Mouse (Mus musculus) lung, embryonic 16.5 days (tissue): ENCODE results near the gene Nps. TPM values are rescaled to one million over a fixed set of nuclear protein-coding genes. Genes with fewer than 3 reads are reported as not detected.

Experiments
- ATAC-seq: fragments of 200-750 bp; cut with Nextera tagmentation; 2 replicates; pipeline ENCODE4 v1.8.0; 2017; ENCODE audit warnings: low read depth, mild to moderate bottlenecking, moderate library complexity
- H3K27ac ChIP-seq: fragments of 300-500 bp; sonication (generic); 2 replicates; pipeline ENCODE4 v1.5.1; 2014; ENCODE audit warnings: mild to moderate bottlenecking, control low read depth, low read length
- H3K27me3 ChIP-seq: fragments of 300-500 bp; sonication (generic); 2 replicates; pipeline ENCODE4 v1.6.1; 2014; ENCODE audit warnings: low read depth, low read length, mixed read lengths; ENCODE audit not compliant: control insufficient read depth, insufficient read depth
- H3K36me3 ChIP-seq: fragments of 300-500 bp; sonication (generic); 2 replicates; pipeline ENCODE4 v1.6.1; 2014; ENCODE audit warnings: low read length; ENCODE audit not compliant: control insufficient read depth, insufficient read depth
- H3K4me1 ChIP-seq: fragments of 300-500 bp; sonication (generic); replicated peaks from 2 replicates; pipeline ENCODE4 v1.6.1; 2014; ENCODE audit warnings: low read length, mixed read lengths; ENCODE audit not compliant: control insufficient read depth, insufficient read depth
- H3K4me2 ChIP-seq: fragments of 300-500 bp; sonication (generic); 2 replicates; pipeline ENCODE4 v1.6.1; 2014; ENCODE audit warnings: low read depth, low read length, control low read depth
- H3K4me3 ChIP-seq: fragments of 300-500 bp; sonication (generic); 2 replicates; pipeline ENCODE4 v1.5.1; 2014; ENCODE audit warnings: mild to moderate bottlenecking, low read length, control low read depth
- H3K9ac ChIP-seq: fragments of 300-500 bp; sonication (generic); 2 replicates; pipeline ENCODE4 v1.6.1; 2014; ENCODE audit warnings: low read length, control low read depth
- H3K9me3 ChIP-seq: fragments of 300-500 bp; sonication (generic); 2 replicates; pipeline ENCODE4 v1.6.1; 2016; ENCODE audit warnings: low read length; ENCODE audit not compliant: control insufficient read depth
- WGBS: fragments of 180-500 bp; shearing (Covaris S2); extraction: QIAGEN DNeasy Blood & Tissue Kit; methylation state at CpG from one replicate; pipeline ENCODE4 v1.1.7; 2014; 5-methylcytosine and 5-hydroxymethylcytosine counted together
- polyA plus RNA-seq: library from polyadenylated mRNA; unstranded; fragments of >200 nt; fragmentation: Nextera tagmentation; extraction: Ambion mirVana; gene quantifications from 2 replicates; pipeline ENCODE4 v1.2.1, GENCODE M21; 2015

The Nps gene
- polyA plus RNA-seq, 1 experiment from 2014 or later, result not detected

DNA sequence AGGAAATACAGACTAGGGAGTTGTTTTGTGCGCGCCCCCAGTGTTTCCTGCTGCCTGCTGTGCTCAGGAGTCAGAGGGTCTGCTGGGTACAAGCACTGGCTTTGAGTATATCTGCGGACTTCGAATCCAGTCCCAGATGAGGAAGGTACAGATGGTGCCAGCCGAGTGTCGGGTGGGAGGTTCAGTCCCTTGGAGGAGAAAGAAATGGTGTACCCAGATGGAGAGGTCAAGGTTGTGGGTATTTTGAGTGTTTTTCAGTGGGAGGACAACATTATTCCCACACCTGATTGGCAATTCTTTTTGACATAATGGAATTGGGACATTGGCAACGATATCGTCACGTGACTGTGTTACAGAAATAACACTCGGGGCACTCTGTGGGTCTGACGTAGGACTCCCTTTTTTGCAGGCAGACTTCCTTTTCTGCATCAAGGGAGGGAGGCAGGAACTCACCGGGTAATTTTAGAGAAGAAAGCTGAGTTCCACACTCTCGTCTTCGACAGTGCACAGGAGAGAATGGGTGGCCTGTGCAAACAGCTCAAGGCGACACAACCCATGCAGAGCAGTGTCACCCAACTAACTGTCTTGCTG lies 33.2 kb downstream of the Nps start:
- H3K9ac ChIP-seq, result no peak overlapping the region
- no peaks in the 10 kb centered on the region for H3K4me1 ChIP-seq
- no peak overlapping the region for H3K4me2 ChIP-seq
- 80% methylated on average over 15 of the region's 15 CpGs for WGBS
- no peaks in the 10 kb centered on the region for H3K9me3 ChIP-seq
- H3K36me3 ChIP-seq, result no peaks in the 10 kb centered on the region
- no peak overlapping the region for H3K27ac ChIP-seq
- H3K27me3 ChIP-seq, result no peaks in the 10 kb centered on the region
- H3K4me3 ChIP-seq, result no peak overlapping the region
- ATAC-seq, result no peak

DNA sequence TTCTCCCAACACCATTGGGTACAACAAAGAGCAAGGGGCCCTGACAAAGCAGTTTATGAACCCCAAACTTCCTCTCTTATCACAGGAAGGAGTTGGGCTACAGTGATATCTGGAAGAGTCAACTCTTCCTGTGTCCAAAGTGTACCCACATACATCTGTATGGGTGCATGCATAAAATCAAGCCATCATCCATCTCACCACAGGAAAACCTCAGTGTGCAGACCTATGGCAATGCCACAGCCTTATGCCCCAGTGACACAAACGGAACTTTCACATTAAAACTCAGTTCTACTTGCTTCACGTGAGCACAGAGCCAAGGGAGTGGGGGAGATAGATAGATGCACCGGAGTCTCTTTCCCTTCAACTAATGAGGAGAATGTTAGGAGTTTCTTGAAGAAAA lies 36.0 kb downstream of the Nps start:
- H3K9me3 ChIP-seq, result no peaks in the 10 kb centered on the region
- no peak overlapping the region for H3K4me3 ChIP-seq
- H3K27me3 ChIP-seq, result no peaks in the 10 kb centered on the region
- WGBS, result 77% methylated on average over 3 of the region's 3 CpGs
- H3K4me1 ChIP-seq, result no peaks in the 10 kb centered on the region
- no peak overlapping the region for H3K9ac ChIP-seq
- no peak overlapping the region for H3K4me2 ChIP-seq
- no peaks in the 10 kb centered on the region for H3K36me3 ChIP-seq
- H3K27ac ChIP-seq, result no peak overlapping the region
- ATAC-seq, result no peak

- ATAC-seq, result no peak
- WGBS, result 86% methylated on average over 2 of the region's 2 CpGs
Measured at GRCm38 (mm10) chr7:135304496-135304895, 46.0 kb downstream of the Nps start.

More at GRCm38 (mm10) chr7:135304496-135304895, 46.0 kb downstream of the Nps start:
- H3K4me1 ChIP-seq, result no peaks in the 10 kb centered on the region
- no peak overlapping the region for H3K27ac ChIP-seq
- H3K27me3 ChIP-seq, result no peaks in the 10 kb centered on the region
- H3K9ac ChIP-seq, result no peak overlapping the region
- no peaks in the 10 kb centered on the region for H3K9me3 ChIP-seq
- no peak overlapping the region for H3K4me2 ChIP-seq
- H3K4me3 ChIP-seq, result no peak overlapping the region
- H3K36me3 ChIP-seq, result no peaks in the 10 kb centered on the region

Other genes starting within 250 kb of the Nps start
- gene Foxi2, start 151.6 kb downstream of the Nps start, polyA plus RNA-seq, result not detected in 2 replicates